Comparison of ENCODE assay signal across 9 mouse cellular contexts in genomic region chr4:155144548-155145180, GRCm38 (mm10). TPM values are rescaled to one million over a fixed set of nuclear protein-coding genes. Genes with fewer than 3 reads are reported as not detected.
A peak's percentile ranks its signal among the peaks of the same experiment; 100 is the strongest.
DNase-seq lines count a peak whose midpoint lies in the region; ATAC-seq and TF ChIP-seq lines count a peak whose summit lies in the region.
"Had no signal": no experiment of that assay in that cellular context is flagged by ENCODE, and none has a peak within 500 bp of the region (broad histone marks: within the 10 kb centered on the region; RNA-seq: fewer than 3 reads in every experiment).

No protein-coding gene starts in this region.

- H3K27me3 ChIP-seq in heart, embryonic 10.5 days (ENCODE audit: insufficient read depth, poor library complexity, severe bottlenecking), result 0 out of 2 replicates have a peak, but pooled peaks cover 4% of the 10 kb centered on the region
- H3K27me3 ChIP-seq in midbrain, embryonic 10.5 days (ENCODE audit: low read depth, poor library complexity, severe bottlenecking), result peaks cover 5% of the 10 kb centered on the region
- no peaks in the 10 kb centered on the region for H3K27me3 ChIP-seq in midbrain, embryonic 11.5 days (ENCODE audit: control insufficient read depth, insufficient read depth, low read length)
- H3K27me3 ChIP-seq in intestine, postnatal 0 days (replicated peaks; ENCODE audit: control insufficient read depth, insufficient read depth, low read length), result no peaks in the 10 kb centered on the region
- H3K27me3 ChIP-seq in stomach, embryonic 16.5 days (ENCODE audit: control insufficient read depth, insufficient read depth, low read length), result no peaks in the 10 kb centered on the region

- intact Hi-C loops in heart, postnatal 14 days (cut with DNase I), result no loop called here

- H3K4me3 ChIP-seq in heart, embryonic 10.5 days, result no peak overlapping the region
- no peak overlapping the region for H3K4me3 ChIP-seq in midbrain, embryonic 10.5 days
- H3K4me3 ChIP-seq in midbrain, embryonic 11.5 days (ENCODE audit: low read depth, low read length), result no peak overlapping the region
- no peak overlapping the region for H3K4me3 ChIP-seq in intestine, postnatal 0 days (ENCODE audit: low read depth, low read length)
- H3K4me3 ChIP-seq in stomach, embryonic 16.5 days (replicated peaks; ENCODE audit: low read length), result no peak overlapping the region

- no peak for DNase-seq in heart, embryonic 10.5 days (ENCODE audit: low spot score)
- DNase-seq in heart, postnatal 14 days, result no peak
- no peak for DNase-seq in midbrain, embryonic 10.5 days (ENCODE audit: low spot score)
- no peak for DNase-seq in midbrain, embryonic 11.5 days (ENCODE audit: low spot score, missing footprints)
- no peak for DNase-seq in embryo, embryonic 9.5 days (ENCODE audit: extremely low spot score)

- H3K4me2 ChIP-seq in midbrain, embryonic 11.5 days, result no peak overlapping the region
- H3K4me2 ChIP-seq in intestine, postnatal 0 days (replicated peaks; ENCODE audit: low read depth), result no peak overlapping the region
- H3K4me2 ChIP-seq in stomach, embryonic 16.5 days (ENCODE audit: low read depth, low read length), result no peak overlapping the region

- 0 out of 2 replicates have a peak, but pooled peaks cover 2% of the 10 kb centered on the region for H3K36me3 ChIP-seq in heart, embryonic 10.5 days
- H3K36me3 ChIP-seq in midbrain, embryonic 10.5 days, result no peaks in the 10 kb centered on the region
- H3K36me3 ChIP-seq in midbrain, embryonic 11.5 days (ENCODE audit: control insufficient read depth, insufficient read depth, low read length), result no peaks in the 10 kb centered on the region
- no peaks in the 10 kb centered on the region for H3K36me3 ChIP-seq in intestine, postnatal 0 days (ENCODE audit: control insufficient read depth, insufficient read depth)
- no peaks in the 10 kb centered on the region for H3K36me3 ChIP-seq in stomach, embryonic 16.5 days (ENCODE audit: control insufficient read depth, insufficient read depth, low read length)

- no peak overlapping the region for H3K9ac ChIP-seq in midbrain, embryonic 11.5 days (ENCODE audit: low read length)
- no peak overlapping the region for H3K9ac ChIP-seq in intestine, postnatal 0 days (ENCODE audit: low read depth, low read length)
- peak overlapping the region; percentile 53 for H3K9ac ChIP-seq in stomach, embryonic 16.5 days (ENCODE audit: low read length)

- H3K9me3 ChIP-seq in heart, embryonic 10.5 days, result no peaks in the 10 kb centered on the region
- H3K9me3 ChIP-seq in midbrain, embryonic 10.5 days (replicated peaks), result no peaks in the 10 kb centered on the region
- no peaks in the 10 kb centered on the region for H3K9me3 ChIP-seq in midbrain, embryonic 11.5 days (ENCODE audit: control insufficient read depth, low read length)
- H3K9me3 ChIP-seq in intestine, postnatal 0 days (ENCODE audit: control insufficient read depth), result no peaks in the 10 kb centered on the region
- H3K9me3 ChIP-seq in stomach, embryonic 16.5 days (replicated peaks; ENCODE audit: control insufficient read depth, low read length), result no peaks in the 10 kb centered on the region

- peaks cover 67% of the 10 kb centered on the region for H3K4me1 ChIP-seq in heart, embryonic 10.5 days
- peaks cover 53% of the 10 kb centered on the region for H3K4me1 ChIP-seq in midbrain, embryonic 10.5 days
- peaks cover 17% of the 10 kb centered on the region for H3K4me1 ChIP-seq in midbrain, embryonic 11.5 days (ENCODE audit: control insufficient read depth, insufficient read depth, low read length)
- H3K4me1 ChIP-seq in intestine, postnatal 0 days (replicated peaks; ENCODE audit: control insufficient read depth, insufficient read depth, low read length), result 0 out of 2 replicates have a peak, but pooled peaks cover 8% of the 10 kb centered on the region
- H3K4me1 ChIP-seq in stomach, embryonic 16.5 days (ENCODE audit: control insufficient read depth, insufficient read depth, low read length), result peaks cover 57% of the 10 kb centered on the region

- 71% methylated on average over 4 of the region's 4 CpGs for WGBS in heart, embryonic 10.5 days
- 48% methylated on average over 4 of the region's 4 CpGs for WGBS in midbrain, embryonic 10.5 days
- WGBS in midbrain, embryonic 11.5 days, result 52% methylated on average over 4 of the region's 4 CpGs
- 67% methylated on average over 4 of the region's 4 CpGs for WGBS in intestine, postnatal 0 days
- WGBS in stomach, embryonic 16.5 days, result 37% methylated on average over 4 of the region's 4 CpGs

- ATAC-seq in midbrain, embryonic 11.5 days (ENCODE audit: low FRiP score), result no peak
- no peak for ATAC-seq in intestine, postnatal 0 days
- ATAC-seq in stomach, embryonic 16.5 days (ENCODE audit: insufficient read depth, low FRiP score), result no peak
- ATAC-seq in frontal cortex, adult (ENCODE audit: low TSS enrichment), result no peak
- ATAC-seq: activated CD4-positive, CD25-positive, alpha-beta regulatory T cell, adult 4 months had no signal

- peak overlapping the region; percentile 88 for H3K27ac ChIP-seq in heart, embryonic 10.5 days
- peak overlapping the region; percentile 88 for H3K27ac ChIP-seq in midbrain, embryonic 10.5 days (replicated peaks)
- no peak overlapping the region; the same call in 1 of the 2 replicates for H3K27ac ChIP-seq in midbrain, embryonic 11.5 days (ENCODE audit: low read depth, low read length)
- 0 out of 2 replicates have a peak overlapping the region, but pooled peaks have one; percentile 24 for H3K27ac ChIP-seq in intestine, postnatal 0 days (ENCODE audit: low read depth, low read length)
- peak overlapping the region; percentile 96 for H3K27ac ChIP-seq in stomach, embryonic 16.5 days (ENCODE audit: low read length)

- TF ChIP-seq CTCF in intestine, postnatal 0 days (IDR thresholded peaks at IDR 0.05; ENCODE audit: low read depth), result peak; percentile 38

RNA-seq across cellular contexts. Expression of gene Morn1, which starts 58.3 kb away (rescaled TPM):
- 3.6 and 4.6 TPM in 2 replicates for polyA plus RNA-seq in heart, embryonic 10.5 days (2016; fragmentation: Nextera tagmentation; extraction: Ambion mirVana)
- 1 to 10 TPM; 1.4 to 3.8 TPM for total RNA-seq in heart, postnatal 14 days (2021)
- 5.1 and 6.2 TPM in 2 replicates for polyA plus RNA-seq in midbrain, embryonic 10.5 days (2016; fragmentation: Nextera tagmentation; extraction: Ambion mirVana)
- 4.1 and 5.1 TPM in 2 replicates for polyA plus RNA-seq in midbrain, embryonic 11.5 days (2014; fragmentation: Nextera tagmentation; extraction: Ambion mirVana)
- polyA plus RNA-seq in intestine, postnatal 0 days (2015; fragmentation: Nextera tagmentation; extraction: Ambion mirVana), result 1.8 and 2.2 TPM in 2 replicates
- polyA plus RNA-seq in stomach, embryonic 16.5 days (2015; fragmentation: Nextera tagmentation; extraction: Ambion mirVana), result 4.8 and 6.1 TPM in 2 replicates

RNA-seq across cellular contexts. Expression of gene Rer1, which starts 58.5 kb away (rescaled TPM):
- polyA plus RNA-seq in heart, embryonic 10.5 days (2016; fragmentation: Nextera tagmentation; extraction: Ambion mirVana), result 144 and 165 TPM in 2 replicates
- 10 to 100 TPM; 66.6 to 67.8 TPM for total RNA-seq in heart, postnatal 14 days (2021)
- 137 and 147 TPM in 2 replicates for polyA plus RNA-seq in midbrain, embryonic 10.5 days (2016; fragmentation: Nextera tagmentation; extraction: Ambion mirVana)
- polyA plus RNA-seq in midbrain, embryonic 11.5 days (2014; fragmentation: Nextera tagmentation; extraction: Ambion mirVana), result 152 and 162 TPM in 2 replicates
- polyA plus RNA-seq in intestine, postnatal 0 days (2015; fragmentation: Nextera tagmentation; extraction: Ambion mirVana), result 277 and 297 TPM in 2 replicates
- polyA plus RNA-seq in stomach, embryonic 16.5 days (2015; fragmentation: Nextera tagmentation; extraction: Ambion mirVana), result 171 and 183 TPM in 2 replicates
